Mouse (Mus musculus): ENCODE measurements at regions not wholly inside any gene's neighbourhood (a gene's known extent, or its start where the extent isn't known, plus 50 kb on each side); places are given as distances from the start of the nearest gene placed in this dataset.

GRCm38 (mm10) chr8:87202639-87203160, 269.7 kb downstream of the Cbln1 start:
- no peak for DNase-seq (ENCODE audit: low spot score)

DNA sequence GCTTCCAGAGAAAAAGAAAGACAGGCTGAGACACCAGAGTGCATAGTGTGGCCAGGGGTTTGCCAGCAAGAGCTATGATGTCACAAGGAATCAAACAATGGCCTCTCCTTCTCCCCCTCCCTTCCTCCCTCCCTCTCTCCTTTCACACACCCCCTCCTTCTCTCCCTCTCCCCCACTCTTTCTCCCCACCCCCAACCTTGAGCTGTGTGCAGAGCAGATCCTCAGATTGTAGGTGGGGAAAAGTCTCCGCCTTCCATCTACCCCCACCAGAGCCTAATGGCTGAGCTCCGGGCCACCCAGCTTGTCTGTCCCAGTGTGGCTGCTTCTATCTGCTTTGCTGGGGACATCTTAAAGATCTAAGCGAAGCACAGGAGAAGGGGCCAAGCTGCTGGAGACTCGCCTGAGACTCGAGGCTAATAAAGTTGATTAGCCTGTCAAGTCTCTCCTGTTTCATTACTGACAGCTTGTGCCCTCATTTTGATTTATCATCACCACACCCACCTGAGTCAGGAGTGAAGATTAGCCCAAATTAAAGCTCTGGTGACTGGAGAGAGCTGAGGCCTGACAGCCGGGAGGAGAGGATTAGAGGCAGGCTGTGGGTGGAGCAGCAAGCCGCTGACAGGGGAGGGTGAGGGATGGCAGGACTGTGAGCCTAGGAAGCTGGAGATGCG, 272.8 kb downstream of the Cbln1 start:
- no peak for DNase-seq (ENCODE audit: low spot score)

- no peak for DNase-seq (ENCODE audit: low spot score)
Measured at GRCm38 (mm10) chr8:87197867-87198536, 274.4 kb downstream of the Cbln1 start.

DNA sequence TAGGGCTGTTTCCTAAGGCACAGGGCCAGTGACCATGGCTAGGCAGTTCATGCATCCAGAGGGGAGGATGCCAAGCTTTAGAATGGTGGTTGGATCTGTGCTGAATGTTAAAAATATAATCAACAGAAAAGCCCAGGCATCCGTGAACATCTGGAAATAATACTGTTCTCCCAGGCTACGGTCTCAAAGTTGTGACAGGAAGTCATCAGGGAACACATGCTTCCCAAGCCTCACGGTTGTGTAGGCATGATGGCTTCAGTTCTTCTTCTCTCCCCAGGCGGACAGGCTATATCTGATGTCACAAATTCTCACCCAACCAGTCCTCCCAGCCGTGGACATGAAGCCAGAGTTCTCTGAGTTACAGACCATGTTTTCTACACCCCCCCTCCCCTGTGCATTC, 275.4 kb downstream of the Cbln1 start:
- no peak for DNase-seq (ENCODE audit: low spot score)

DNA sequence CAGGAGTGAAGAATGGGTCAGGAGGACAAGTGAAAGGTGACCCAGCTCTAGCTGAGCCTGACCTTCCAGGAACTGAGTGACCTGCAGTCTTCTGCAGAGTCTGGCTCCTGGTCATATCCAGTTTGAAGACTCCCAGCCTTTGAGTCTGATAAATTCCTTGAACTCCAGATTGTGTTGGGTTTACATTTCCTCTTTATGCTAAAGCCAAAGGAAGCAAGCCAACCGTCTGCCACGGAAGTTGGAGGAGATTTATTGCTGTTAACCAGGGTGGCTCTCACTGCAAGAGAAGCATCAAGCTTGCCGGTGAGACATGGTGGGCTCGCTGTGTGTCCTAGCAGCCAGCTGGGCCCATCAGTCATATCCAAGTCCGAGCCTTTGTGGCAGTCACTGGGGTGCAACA, 276.4 kb downstream of the Cbln1 start:
- no peak for DNase-seq (ENCODE audit: low spot score)

DNA sequence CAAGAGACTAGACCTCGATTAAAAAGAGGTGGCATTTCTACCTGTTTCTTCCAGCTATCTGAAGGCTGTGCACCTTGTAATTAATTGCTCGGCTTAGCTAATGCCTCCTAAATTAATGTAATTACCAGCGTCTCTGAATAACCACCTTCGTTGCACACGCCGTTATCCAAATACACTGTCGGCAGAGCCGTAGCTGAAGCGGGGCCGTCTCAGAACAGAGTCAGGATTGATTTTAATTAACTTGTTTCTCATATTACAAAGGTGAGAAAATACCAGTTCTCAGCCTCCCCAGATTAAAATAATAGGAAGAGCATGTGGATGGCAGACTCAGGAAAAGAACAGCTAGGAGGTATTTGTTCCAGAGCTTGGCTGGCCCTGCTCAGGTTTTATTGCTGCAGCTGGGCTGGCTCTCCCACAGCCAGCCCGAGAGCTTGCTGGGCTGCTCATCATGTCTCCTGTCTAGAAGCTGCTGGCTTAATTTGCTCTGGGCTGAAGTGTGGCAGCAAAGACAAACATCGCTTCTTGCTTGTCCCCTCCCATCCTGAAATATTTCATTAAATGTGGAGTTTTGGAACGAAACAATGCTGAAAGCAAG, 282.5 kb downstream of the Cbln1 start:
- DNase-seq (ENCODE audit: low spot score) = no peak

DNA sequence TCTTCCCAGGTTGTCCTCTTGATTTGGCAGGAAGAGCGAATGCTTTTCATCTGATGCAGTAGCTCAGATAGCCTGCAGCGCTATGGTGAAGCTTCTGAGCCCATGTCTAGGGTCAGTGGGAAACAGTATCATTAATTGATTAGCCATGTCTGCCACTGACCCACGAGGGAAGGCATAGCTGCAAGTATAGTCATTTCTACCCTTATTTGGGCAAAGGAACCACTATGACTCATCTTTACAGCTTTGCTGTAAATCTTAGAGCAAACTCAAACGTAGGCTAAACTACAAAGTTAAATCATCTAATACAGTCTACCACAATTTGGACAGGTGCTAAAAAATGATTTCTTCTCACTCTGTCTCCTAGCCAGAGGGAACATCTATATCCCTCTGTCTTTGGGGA, 289.5 kb downstream of the Cbln1 start:
- no peak for DNase-seq (ENCODE audit: low spot score)

DNA sequence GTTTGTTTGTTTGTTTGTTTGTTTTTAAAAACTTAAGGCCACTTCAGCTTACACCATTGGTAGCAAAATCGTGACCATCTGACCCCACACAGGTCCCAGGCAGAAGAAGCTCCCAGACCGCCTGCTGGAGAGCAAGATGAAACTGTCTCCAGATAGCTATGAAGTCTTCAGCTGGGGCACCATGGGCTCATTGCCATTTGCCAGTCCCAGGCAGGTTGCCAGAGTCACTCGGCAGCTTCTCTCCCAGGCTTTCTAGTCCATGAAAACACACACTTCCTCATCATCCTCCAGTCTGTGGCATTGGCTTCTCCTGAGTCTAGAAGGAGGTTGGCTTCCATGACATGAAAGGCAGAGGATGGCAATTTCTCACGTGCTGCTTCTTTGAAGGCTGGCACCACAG, 293.5 kb upstream of the N4bp1 start:
- no peak for DNase-seq (ENCODE audit: low spot score)

- no peak for DNase-seq (ENCODE audit: low spot score)
Measured at GRCm38 (mm10) chr8:87177620-87178019, 292.6 kb upstream of the N4bp1 start.

- DNase-seq (ENCODE audit: low spot score) = no peak
Measured at GRCm38 (mm10) chr8:87175097-87175496, 290.0 kb upstream of the N4bp1 start.

- DNase-seq (ENCODE audit: low spot score) = no peak
Measured at GRCm38 (mm10) chr8:87173720-87174119, 288.7 kb upstream of the N4bp1 start.

GRCm38 (mm10) chr8:87166771-87167170, 281.7 kb upstream of the N4bp1 start:
- no peak for DNase-seq (ENCODE audit: low spot score)

- DNase-seq (ENCODE audit: low spot score) = no peak
Measured at GRCm38 (mm10) chr8:87160416-87160815, 275.4 kb upstream of the N4bp1 start.

DNA sequence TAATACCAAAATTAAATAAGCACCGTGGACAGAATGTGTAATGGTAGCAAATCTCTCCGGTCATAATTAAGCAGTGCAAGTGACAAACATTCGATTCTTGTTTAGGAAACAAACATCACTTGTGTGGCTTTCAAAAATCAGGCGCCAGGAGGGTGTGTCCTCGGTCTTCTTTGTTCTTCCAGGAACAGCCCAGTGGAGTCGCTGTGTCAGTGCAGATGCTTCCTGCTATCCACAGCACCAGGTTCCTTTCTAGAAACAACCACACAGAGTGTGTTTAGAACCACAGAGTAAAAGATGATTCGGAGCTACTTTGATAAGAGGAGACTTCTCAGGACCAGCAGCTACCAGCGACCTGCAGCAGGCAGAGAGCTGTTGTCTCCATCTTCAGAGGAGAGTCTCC, 273.3 kb upstream of the N4bp1 start:
- no peak for DNase-seq (ENCODE audit: low spot score)

- DNase-seq (ENCODE audit: low spot score) = no peak
Measured at GRCm38 (mm10) chr8:87155819-87156425, 270.9 kb upstream of the N4bp1 start.

GRCm38 (mm10) chr8:87152068-87152915, 267.2 kb upstream of the N4bp1 start:
- no peak for DNase-seq (ENCODE audit: low spot score)

- no peak for DNase-seq (ENCODE audit: low spot score)
Measured at GRCm38 (mm10) chr8:87148853-87149252, 263.8 kb upstream of the N4bp1 start.

DNA sequence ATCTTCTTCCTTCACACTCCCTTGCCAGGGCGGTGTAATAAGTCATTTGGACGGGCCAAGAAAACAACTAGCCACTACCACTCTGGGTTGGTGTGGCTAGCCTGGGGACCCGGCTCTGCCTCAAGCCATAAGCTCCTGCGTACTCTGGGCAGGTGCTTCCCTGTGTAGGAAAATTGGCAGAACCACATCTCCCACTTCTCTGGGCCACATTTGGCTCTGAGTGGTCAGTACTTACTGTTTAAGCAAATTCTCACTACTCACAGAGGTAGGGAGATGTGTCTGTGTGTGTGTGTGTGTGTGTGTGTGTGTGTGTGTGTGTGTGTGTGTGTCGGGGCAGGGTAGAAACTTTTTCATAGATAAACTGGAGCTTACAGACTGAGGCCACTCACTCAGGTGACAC, 262.6 kb upstream of the N4bp1 start:
- DNase-seq (ENCODE audit: low spot score) = no peak

GRCm38 (mm10) chr8:87137412-87137811, 252.4 kb upstream of the N4bp1 start:
- DNase-seq (ENCODE audit: low spot score) = no peak

- DNase-seq (ENCODE audit: low spot score) = no peak
Measured at GRCm38 (mm10) chr8:87131716-87132115, 246.7 kb upstream of the N4bp1 start.

DNA sequence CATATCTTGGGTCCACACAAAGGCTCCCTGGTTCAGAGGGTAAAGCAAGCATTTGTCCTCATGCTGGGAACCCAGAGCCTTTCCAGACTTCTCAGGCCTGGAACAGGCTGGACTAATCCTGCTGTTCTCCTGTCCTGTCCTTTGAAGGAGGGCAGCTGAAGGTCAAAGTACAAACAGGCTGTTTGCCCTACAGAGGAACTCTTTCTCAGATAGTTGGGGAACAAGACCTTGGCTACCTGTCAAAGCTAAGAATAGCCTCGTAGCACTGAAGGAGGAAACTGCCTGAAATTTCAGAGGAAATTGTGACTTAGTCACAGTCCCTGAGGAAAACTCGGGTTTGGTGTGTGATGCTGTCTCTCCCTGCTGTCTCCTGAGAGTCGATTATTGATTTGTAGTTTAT, 245.6 kb upstream of the N4bp1 start:
- no peak for DNase-seq (ENCODE audit: low spot score)

- no peak for DNase-seq (ENCODE audit: low spot score)
Measured at GRCm38 (mm10) chr8:87128593-87128992, 243.5 kb upstream of the N4bp1 start.
